Mouse (Mus musculus) urinary bladder, adult 18-20 months (tissue): Measurements from ENCODE around the gene Rmnd5b.
"Not testable (repeated sequence)": the region's sequence is repeated elsewhere in the genome, so short reads cannot be mapped to it uniquely, and the experiment has no call there.

ENCODE experiments used
- DNase-seq, 2 experiments: peaks; one replicate each; pipeline ENCODE4 v3.0.0; 2022; ENCODE audit warnings: low spot score in 2 of 2, mixed read lengths in 2 of 2

Rmnd5b gene

DNA sequence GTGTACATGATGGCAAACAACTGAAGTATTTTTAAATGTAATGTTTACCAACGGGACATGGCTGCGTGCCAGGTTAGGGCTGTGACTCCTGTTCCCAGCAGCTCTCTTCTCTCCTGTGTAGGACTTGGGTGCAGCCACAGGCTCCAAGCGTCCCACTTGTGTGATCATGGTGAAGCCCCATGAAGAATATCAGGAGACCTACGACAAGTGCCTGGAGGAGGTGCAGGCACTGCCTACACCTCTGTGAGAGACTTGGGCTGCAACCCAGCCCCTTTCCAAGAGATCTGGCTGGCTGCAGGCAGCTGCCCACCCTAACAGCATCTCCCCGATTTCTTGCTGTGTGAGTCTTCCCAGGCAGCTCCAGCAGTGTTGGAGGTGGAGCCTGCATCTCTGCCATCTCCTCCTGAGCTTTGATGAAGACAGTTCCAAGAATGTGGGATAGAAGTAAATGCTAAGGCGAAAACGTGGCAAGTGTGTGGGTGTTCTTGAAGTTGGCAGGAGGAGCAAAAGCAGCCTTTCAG, 12.7 kb downstream of the Rmnd5b start:
- DNase-seq, result no peak

- no peak for DNase-seq
Observed at GRCm38 (mm10) chr11:51621776-51622175, 13.9 kb downstream of the Rmnd5b start.

DNA sequence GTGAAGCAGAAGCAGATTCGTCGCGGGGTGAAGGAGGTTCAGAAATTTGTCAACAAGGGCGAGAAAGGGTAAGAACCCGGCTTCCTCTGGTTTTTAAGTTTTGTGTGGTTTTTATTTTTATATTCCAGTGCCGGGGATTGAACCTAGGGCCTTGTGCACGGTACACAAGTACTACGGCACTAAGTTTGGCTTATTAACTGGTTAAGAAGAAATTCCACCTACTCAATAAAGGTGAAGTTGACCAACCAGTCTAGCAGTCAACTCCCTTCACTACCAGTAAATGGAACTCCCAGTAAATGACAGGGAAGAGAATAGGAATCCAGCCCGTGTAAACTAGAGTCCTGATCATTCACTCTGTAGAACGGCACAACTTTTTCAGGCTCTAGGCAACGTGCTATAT, 15.6 kb downstream of the Rmnd5b start:
- DNase-seq, result no peak

- peak; percentile 90 to 92 for DNase-seq
Observed at GRCm38 (mm10) chr11:51619409-51620060, 16.2 kb downstream of the Rmnd5b start, which contains the start of gene Nhp2. TSS of gene Nhp2 (plus strand) at chr11:51619735.

- DNase-seq, result no peak
Observed at GRCm38 (mm10) chr11:51618894-51619408, 16.7 kb downstream of the Rmnd5b start.

GRCm38 (mm10) chr11:51617693-51618092, 18.0 kb downstream of the Rmnd5b start:
- peak in 1 of 2 experiments; percentile 51 for DNase-seq

- DNase-seq, result not testable (repeated sequence)
Observed at GRCm38 (mm10) chr11:51616113-51616512, 19.6 kb downstream of the Rmnd5b start.

DNA sequence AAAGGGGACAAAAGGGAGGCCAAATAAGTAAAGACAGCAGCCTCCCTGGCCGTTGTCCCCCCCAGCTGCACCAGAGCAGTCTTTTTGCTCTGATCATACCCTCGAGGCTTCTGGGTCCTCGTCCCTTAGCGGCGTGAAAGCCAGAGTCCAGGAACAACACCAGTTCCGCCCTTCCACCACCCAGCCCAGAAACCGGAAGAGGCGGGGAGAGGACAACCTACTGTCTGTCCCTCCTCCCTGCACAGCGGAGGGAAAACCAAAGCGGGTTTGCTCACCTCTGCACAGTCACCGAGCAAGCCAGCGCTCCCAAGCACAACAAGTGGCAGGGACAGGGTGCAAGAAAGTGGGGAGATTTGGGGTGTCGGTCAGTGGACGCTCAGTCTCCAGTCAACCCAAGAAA, 20.1 kb downstream of the Rmnd5b start:
- DNase-seq, result peak; percentile 71 to 73

- DNase-seq, result peak in 1 of 2 experiments; percentile 24
Observed at GRCm38 (mm10) chr11:51615129-51615528, 20.6 kb downstream of the Rmnd5b start.

DNA sequence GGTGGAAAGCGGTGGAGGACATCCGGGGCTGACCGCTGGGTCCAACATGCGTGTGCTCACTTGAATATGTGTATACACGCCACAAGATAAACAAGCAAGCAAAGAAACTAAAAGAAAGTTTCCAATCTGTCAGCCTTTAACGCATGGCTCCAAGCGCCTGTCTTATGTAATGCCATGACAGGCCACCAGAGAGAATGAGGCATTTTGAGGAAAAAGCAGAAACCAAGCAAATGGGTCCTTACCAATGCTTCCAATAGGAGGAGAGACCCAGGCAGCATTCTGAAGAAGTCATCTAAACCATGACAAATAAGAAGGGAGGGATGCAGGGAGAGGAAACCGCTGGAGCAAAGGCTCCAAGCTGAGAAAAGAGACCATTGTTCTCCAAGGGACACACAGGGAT, 21.4 kb downstream of the Rmnd5b start:
- no peak for DNase-seq

GRCm38 (mm10) chr11:51609940-51610339, 25.8 kb downstream of the Rmnd5b start:
- not testable (repeated sequence) for DNase-seq

GRCm38 (mm10) chr11:51609266-51609909, 26.3 kb downstream of the Rmnd5b start:
- no peak for DNase-seq

DNA sequence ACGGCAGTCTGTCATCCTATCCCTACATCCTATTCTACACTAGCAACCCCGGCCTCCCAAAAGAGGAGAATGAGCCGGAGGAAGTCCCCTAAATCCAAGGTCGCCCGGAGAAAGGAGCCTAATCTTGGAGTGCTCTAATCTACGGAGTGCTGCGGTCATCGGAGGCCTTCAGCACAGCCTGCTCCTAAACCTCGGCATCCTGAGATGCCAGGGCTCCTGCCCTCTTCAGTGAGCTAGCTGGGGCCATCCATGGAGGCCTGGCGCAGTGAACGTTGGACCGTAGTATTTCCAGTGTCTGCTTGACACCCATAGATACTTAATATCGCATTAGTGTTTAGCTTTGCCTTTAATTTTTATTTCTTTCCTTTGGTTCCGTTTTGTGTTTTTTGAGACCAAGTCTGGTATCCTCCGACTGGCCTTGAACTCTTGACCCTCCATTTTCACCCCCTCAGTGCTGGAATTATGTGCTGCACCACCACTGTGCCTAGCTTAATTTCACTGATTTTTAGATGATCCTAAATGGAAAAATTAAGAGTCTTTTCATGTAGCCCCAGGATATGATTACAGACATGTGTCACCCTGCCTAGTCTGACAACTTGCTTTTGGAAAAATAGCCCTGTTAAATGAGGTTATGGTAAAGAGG, 28.5 kb downstream of the Rmnd5b start:
- DNase-seq, result no peak

GRCm38 (mm10) chr11:51606447-51607095, 29.1 kb downstream of the Rmnd5b start, which contains the start of gene Hnrnpab:
TSS of gene Hnrnpab (minus strand) at chr11:51606847.
- peak; percentile 91 to 96 for DNase-seq

- DNase-seq, result peak; percentile 81 to 88
Observed at GRCm38 (mm10) chr11:51605602-51606446, 29.9 kb downstream of the Rmnd5b start.

- no peak for DNase-seq
Observed at GRCm38 (mm10) chr11:51602253-51602652, 33.4 kb downstream of the Rmnd5b start.

- DNase-seq, result no peak
Observed at GRCm38 (mm10) chr11:51597553-51597952, 38.1 kb downstream of the Rmnd5b start.

DNA sequence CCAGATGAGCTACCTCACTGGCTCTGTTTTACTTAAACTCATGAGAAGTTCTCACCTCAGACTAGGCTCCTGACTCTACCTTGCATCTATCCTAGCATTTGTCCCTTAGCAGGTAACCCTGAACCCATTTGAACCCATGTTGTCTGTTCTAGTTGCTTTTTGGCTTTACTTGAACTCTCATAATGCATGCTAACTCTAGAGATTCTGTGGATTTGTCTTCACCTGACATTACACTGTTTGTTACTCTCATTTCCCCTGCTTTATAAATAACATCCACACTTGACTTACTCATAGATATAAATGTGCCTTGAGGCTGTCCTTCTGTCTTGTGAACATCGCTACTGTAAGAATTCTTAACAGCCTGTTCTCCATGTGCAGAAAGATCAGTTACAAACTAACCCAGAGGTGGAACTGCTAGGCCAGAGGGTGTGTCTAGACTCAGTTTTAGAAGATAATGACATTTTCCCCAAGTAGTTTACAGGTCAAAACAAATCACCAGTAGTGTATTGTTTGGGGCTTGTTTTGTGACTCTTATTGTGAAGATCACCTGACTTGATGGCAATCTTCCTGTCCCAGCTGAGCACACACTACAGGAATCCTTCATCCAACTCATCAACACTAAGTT, 40.1 kb downstream of the Rmnd5b start:
- DNase-seq, result no peak

GRCm38 (mm10) chr11:51594715-51595350, 40.9 kb downstream of the Rmnd5b start:
- no peak for DNase-seq

DNA sequence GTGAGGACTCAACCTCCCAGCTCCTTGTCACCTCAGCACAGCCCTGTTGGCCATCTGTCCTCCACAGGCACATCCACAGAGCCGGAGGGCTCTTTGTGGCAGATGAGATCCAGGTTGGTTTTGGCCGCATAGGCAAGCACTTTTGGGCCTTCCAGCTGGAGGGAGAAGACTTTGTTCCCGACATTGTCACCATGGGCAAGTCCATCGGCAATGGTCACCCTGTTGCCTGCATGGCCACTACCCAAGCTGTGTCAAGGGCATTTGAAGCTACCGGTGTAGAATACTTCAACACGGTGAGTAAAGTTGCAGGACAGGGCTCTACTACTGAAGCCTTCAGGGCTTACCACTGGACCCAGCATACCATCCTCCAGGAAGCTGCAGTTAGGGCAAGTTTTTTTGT, 41.8 kb downstream of the Rmnd5b start:
- DNase-seq, result no peak
